Mouse (Mus musculus) MEL (cell line): ENCODE measurements around the gene Capn3. TPM values are rescaled to one million over a fixed set of nuclear protein-coding genes. Genes with fewer than 3 reads are reported as not detected.

Experiments used
- DNase-seq: peaks from one replicate; pipeline ENCODE4 v3.0.0; 2011; ENCODE audit warnings: low read depth, low spot score
- H3K27ac ChIP-seq: 2 replicates; pipeline ENCODE4 v1.5.1; 2012; ENCODE audit warnings: low read depth, mild to moderate bottlenecking, control low read depth, low read length, moderate library complexity; ENCODE audit not compliant: control insufficient read depth
- H3K27me3 ChIP-seq, 2 experiments: fragments of 150-350 bp in 1 of 2; sonication (generic) in 1 of 2; 2 replicates each; pipeline ENCODE4 v1.6.1; 2012; ENCODE audit warnings: low read length in 2 of 2, mild to moderate bottlenecking in 2 of 2, improper control_type of control experiment in 1 of 2, moderate library complexity in 1 of 2; ENCODE audit not compliant: insufficient read depth in 2 of 2, control insufficient read depth in 1 of 2
- H3K36me3 ChIP-seq, 2 experiments: 2 replicates each; pipeline ENCODE4 v1.6.1; 2012 to 2014; ENCODE audit warnings: low read length in 2 of 2, improper control_type of control experiment in 1 of 2, inconsistent platforms in 1 of 2, mild to moderate bottlenecking in 1 of 2; ENCODE audit not compliant: insufficient read depth in 2 of 2, control insufficient read depth in 1 of 2
- H3K4me1 ChIP-seq, 2 experiments: fragments of 150-350 bp in 1 of 2; sonication (generic) in 1 of 2; 2 replicates each; pipeline ENCODE4 v1.6.1; 2012; ENCODE audit warnings: low read length in 2 of 2, improper control_type of control experiment in 1 of 2, mild to moderate bottlenecking in 1 of 2; ENCODE audit not compliant: insufficient read depth in 2 of 2, control insufficient read depth in 1 of 2
- H3K4me3 ChIP-seq, 2 experiments: fragments of 150-350 bp in 1 of 2; sonication (generic) in 1 of 2; 2 replicates each; pipeline ENCODE4 v1.5.1; 2012; ENCODE audit warnings: low read depth in 2 of 2, low read length in 2 of 2, mild to moderate bottlenecking in 2 of 2, moderate library complexity in 2 of 2, control low read depth in 1 of 2, improper control_type of control experiment in 1 of 2; ENCODE audit not compliant: control insufficient read depth in 1 of 2, insufficient read depth in 1 of 2
- H3K79me2 ChIP-seq: 2 replicates; pipeline ENCODE4 v1.6.1; 2012; ENCODE audit warnings: mild to moderate bottlenecking, low read length, moderate library complexity; ENCODE audit not compliant: control insufficient read depth, poor library complexity, insufficient read depth
- H3K9ac ChIP-seq: 2 replicates; pipeline ENCODE4 v1.6.1; 2012; ENCODE audit warnings: low read depth, mild to moderate bottlenecking, control low read depth, low read length, moderate library complexity; ENCODE audit not compliant: control insufficient read depth, poor library complexity, severe bottlenecking
- H3K9me3 ChIP-seq: fragments of 150-350 bp; sonication (generic); replicated peaks from 2 replicates; pipeline ENCODE4 v1.6.1; 2012; ENCODE audit warnings: mild to moderate bottlenecking, low read length, improper control_type of control experiment, moderate library complexity; ENCODE audit not compliant: insufficient read depth
- CHD2 ChIP-seq: IDR thresholded peaks from 2 replicates; pipeline ENCODE4 v1.6.1; 2011; ENCODE audit warnings: low read length, improper control_type of control experiment
- E2F4 ChIP-seq: IDR thresholded peaks from 2 replicates; pipeline ENCODE4 v1.6.1; 2011; ENCODE audit warnings: low read depth, low read length, improper control_type of control experiment, borderline replicate concordance
- KAT2A ChIP-seq: conservative IDR thresholded peaks from 2 replicates; pipeline ENCODE4 v1.6.1; 2012; ENCODE audit warnings: low read depth, low read length, improper control_type of control experiment, inconsistent platforms
- MAX ChIP-seq: IDR thresholded peaks from 2 replicates; pipeline ENCODE4 v1.6.1; 2011; ENCODE audit warnings: low read length, improper control_type of control experiment
- MXI1 ChIP-seq: IDR thresholded peaks from 2 replicates; pipeline ENCODE4 v1.6.1; 2011; ENCODE audit warnings: mild to moderate bottlenecking, low read depth, low read length, improper control_type of control experiment
- MYB ChIP-seq: IDR thresholded peaks from 2 replicates; pipeline ENCODE4 v1.6.1; 2011; ENCODE audit warnings: mild to moderate bottlenecking, low read depth, low read length, improper control_type of control experiment
- MYC ChIP-seq: IDR thresholded peaks from 2 replicates; pipeline ENCODE4 v1.6.1; 2011; ENCODE audit warnings: low read depth, mild to moderate bottlenecking, low read length, improper control_type of control experiment, moderate library complexity
- NELFE ChIP-seq: IDR thresholded peaks from 2 replicates; pipeline ENCODE4 v1.6.1; 2011; ENCODE audit warnings: low read depth, low read length, improper control_type of control experiment
- NRF1 ChIP-seq: IDR thresholded peaks from 2 replicates; pipeline ENCODE4 v1.6.1; 2014; ENCODE audit warnings: low read depth, mild to moderate bottlenecking, inconsistent platforms, low read length, improper control_type of control experiment, moderate library complexity; ENCODE audit not compliant: poor library complexity, insufficient read depth, severe bottlenecking
- POLR2AphosphoS2 ChIP-seq: IDR thresholded peaks from 2 replicates; pipeline ENCODE4 v1.6.1; 2011; ENCODE audit warnings: low read length, improper control_type of control experiment
- RAD21 ChIP-seq: IDR thresholded peaks from 2 replicates; pipeline ENCODE4 v1.6.1; 2011; ENCODE audit warnings: mild to moderate bottlenecking, low read depth, low read length, improper control_type of control experiment
- RCOR1 ChIP-seq: IDR thresholded peaks from 2 replicates; pipeline ENCODE4 v1.6.1; 2012; ENCODE audit warnings: low read depth, mild to moderate bottlenecking, inconsistent platforms, low read length, improper control_type of control experiment
- SIN3A ChIP-seq: IDR thresholded peaks from 2 replicates; pipeline ENCODE4 v1.6.1; 2012; ENCODE audit warnings: low read length, improper control_type of control experiment, inconsistent platforms
- TAL1 ChIP-seq: IDR thresholded peaks from 2 replicates; pipeline ENCODE4 v1.6.1; 2012; ENCODE audit warnings: mild to moderate bottlenecking, inconsistent platforms, low read length, moderate library complexity, mixed read lengths
- TCF12 ChIP-seq: IDR thresholded peaks from 2 replicates; pipeline ENCODE4 v1.6.1; 2014; ENCODE audit warnings: low read depth, mild to moderate bottlenecking, inconsistent platforms, low read length, improper control_type of control experiment, moderate library complexity
- USF1 ChIP-seq: IDR thresholded peaks from 2 replicates; pipeline ENCODE4 v1.6.1; 2014; ENCODE audit warnings: low read depth, mild to moderate bottlenecking, inconsistent platforms, low read length, improper control_type of control experiment, moderate library complexity
- ZC3H11A ChIP-seq: IDR thresholded peaks from 2 replicates; pipeline ENCODE4 v1.6.1; 2012; ENCODE audit warnings: low read depth, mild to moderate bottlenecking, inconsistent platforms, low read length, improper control_type of control experiment
- ZKSCAN1 ChIP-seq: IDR thresholded peaks from 2 replicates; pipeline ENCODE4 v1.6.1; 2012; ENCODE audit warnings: low read depth, mild to moderate bottlenecking, inconsistent platforms, low read length, improper control_type of control experiment, moderate library complexity
- ZMIZ1 ChIP-seq: IDR thresholded peaks from 2 replicates; pipeline ENCODE4 v1.6.1; 2012; ENCODE audit warnings: low read depth, mild to moderate bottlenecking, inconsistent platforms, low read length, improper control_type of control experiment, moderate library complexity
- ZNF384 ChIP-seq: IDR thresholded peaks from 2 replicates; pipeline ENCODE4 v1.6.1; 2012; ENCODE audit warnings: low read depth, mild to moderate bottlenecking, inconsistent platforms, low read length, improper control_type of control experiment
- polyA plus RNA-seq, 2 experiments: library from polyadenylated mRNA; stranded (reverse) in 1 of 2; unstranded in 1 of 2; fragments of >175 nt in 1 of 2; fragments of >200 nt in 1 of 2; gene quantifications; 2 replicates each; pipeline versions ENCODE4 v1.2.1 to v1.2.4; 2012; ENCODE audit warnings: low replicate concordance in 2 of 2, low read depth in 1 of 2; ENCODE audit not compliant: insufficient read length in 2 of 2, insufficient read depth in 1 of 2, missing spikeins in 1 of 2
- total RNA-seq: library from RNA; depleted of rRNA; stranded (reverse); fragments of 300-350 nt; gene quantifications from 2 replicates; pipeline ENCODE4 v1.2.3, GENCODE M21; 2012

Gene Capn3
- total and polyA plus RNA-seq, 3 experiments: not detected

DNA sequence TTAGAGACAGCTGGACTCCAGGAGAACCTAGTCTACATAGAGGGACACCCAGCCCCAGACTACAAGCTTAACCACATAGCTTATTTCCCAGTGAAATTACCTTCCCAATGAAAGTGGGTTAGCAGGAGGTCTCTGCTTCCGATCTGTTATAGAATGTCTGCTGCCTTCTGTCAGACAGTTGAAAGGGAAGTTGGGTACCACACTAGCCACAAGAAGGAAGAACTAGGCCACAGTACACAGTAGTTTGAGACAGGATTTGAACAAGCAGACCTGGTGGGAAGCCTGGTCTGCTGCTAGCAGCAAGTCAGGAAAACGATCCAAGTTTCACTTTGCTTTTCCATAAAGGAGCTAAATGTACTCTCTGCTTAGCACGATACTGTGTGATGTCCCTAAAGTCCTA, 13.4 kb downstream of the Capn3 start:
- Histone ChIP-seq H3K9me3 (no peaks in the 10 kb centered on the region), H3K79me2 (no peaks in the 10 kb centered on the region), H3K27me3 (no peaks in the 10 kb centered on the region), H3K4me3 (no peak overlapping the region), H3K4me1 (0 out of 4 replicates have a peak, but pooled peaks cover 0 to 3% of the 10 kb centered on the region in 2 experiments), H3K27ac (no peak overlapping the region), H3K9ac (no peak overlapping the region), H3K36me3 (peaks cover 0 to 2% of the 10 kb centered on the region in 2 experiments; a peak in 1 of 4 replicates)
- no peak for TF ChIP-seq MYB
- TF ChIP-seq ZC3H11A: no peak
- no peak for TF ChIP-seq ZKSCAN1
- peak; percentile 13 for DNase-seq

DNA sequence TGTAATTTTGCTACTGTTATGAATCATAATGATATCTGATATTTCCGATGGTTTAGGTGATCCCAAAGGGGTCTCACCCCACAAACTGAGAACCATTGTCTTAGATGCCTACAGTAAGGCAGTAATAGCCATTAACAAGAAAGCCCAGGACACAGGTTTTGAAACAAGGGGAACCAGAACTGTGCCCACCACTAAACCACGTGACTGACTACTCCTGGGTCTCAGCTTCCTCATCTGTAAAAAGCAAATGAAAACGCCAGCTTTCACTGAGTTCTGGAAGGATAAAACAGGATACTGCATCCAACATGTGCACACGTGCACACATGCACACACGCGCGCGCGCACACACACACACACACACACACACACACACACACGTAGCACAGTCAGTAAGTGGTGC, 13.9 kb downstream of the Capn3 start:
- no peak overlapping the region for H3K27ac ChIP-seq
- peak; percentile 15 for DNase-seq
- H3K9ac ChIP-seq: no peak overlapping the region

DNA sequence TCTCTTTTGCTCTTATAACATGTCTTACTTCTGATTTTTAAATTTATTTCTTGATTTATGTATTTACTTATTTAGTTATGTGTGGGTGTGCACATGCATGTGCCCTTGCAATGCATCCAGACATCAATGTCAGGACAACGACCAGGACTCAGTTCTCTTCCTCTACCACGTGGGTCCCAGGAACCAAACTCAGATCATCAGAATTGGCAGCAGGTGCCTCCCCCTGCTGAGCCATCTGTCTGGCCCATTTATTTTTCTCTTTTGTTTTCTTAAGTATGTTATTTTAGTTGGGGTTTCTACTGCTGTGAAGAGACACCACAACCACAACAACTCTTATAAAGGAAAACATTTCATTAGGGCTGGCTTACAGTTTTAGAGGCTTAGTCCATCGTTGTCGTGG, 15.0 kb downstream of the Capn3 start:
- Histone ChIP-seq H3K4me1 (0 out of 4 replicates have a peak, but pooled peaks cover 0 to 3% of the 10 kb centered on the region in 2 experiments), H3K4me3 (no peak overlapping the region), H3K36me3 (peaks cover 0 to 2% of the 10 kb centered on the region in 2 experiments; a peak in 1 of 4 replicates), H3K27ac (no peak overlapping the region), H3K9me3 (no peaks in the 10 kb centered on the region), H3K9ac (no peak overlapping the region), H3K27me3 (no peaks in the 10 kb centered on the region), H3K79me2 (no peaks in the 10 kb centered on the region)
- DNase-seq: no peak
- TF ChIP-seq RCOR1: no peak
- TF ChIP-seq SIN3A: no peak
- no peak for TF ChIP-seq ZMIZ1
- TF ChIP-seq TCF12: no peak
- no peak for TF ChIP-seq ZNF384
- no peak for TF ChIP-seq RAD21
- no peak for TF ChIP-seq USF1
- no peak for TF ChIP-seq NELFE
- TF ChIP-seq MXI1: no peak
- TF ChIP-seq MYC: no peak
- no peak for TF ChIP-seq KAT2A
- TF ChIP-seq POLR2AphosphoS2: no peak

More for the DNA sequence above, 13.9 kb downstream of the Capn3 start:
- no peaks in the 10 kb centered on the region for H3K9me3 ChIP-seq
- TF ChIP-seq TAL1: no peak
- no peak for TF ChIP-seq CHD2
- no peak for TF ChIP-seq E2F4
- peak; percentile 54; the same call in 1 of the 2 replicates for TF ChIP-seq MAX
- no peak for TF ChIP-seq NRF1
- peak; percentile 80 for TF ChIP-seq USF1
- no peaks in the 10 kb centered on the region for H3K79me2 ChIP-seq
- H3K27me3 ChIP-seq: no peaks in the 10 kb centered on the region
- no peak overlapping the region for H3K4me3 ChIP-seq
- H3K36me3 ChIP-seq: peaks cover 0 to 2% of the 10 kb centered on the region in 2 experiments; a peak in 1 of 4 replicates
- H3K4me1 ChIP-seq: 0 out of 4 replicates have a peak, but pooled peaks cover 0 to 3% of the 10 kb centered on the region in 2 experiments
